Mouse (Mus musculus) limb, embryonic 15.5 days (tissue): ENCODE measurements around the gene Lgals3bp. TPM values are rescaled to one million over a fixed set of nuclear protein-coding genes. Genes with fewer than 3 reads are reported as not detected.

Experiments
- ATAC-seq: fragments of 200-750 bp; cut with Nextera tagmentation; 2 replicates; pipeline ENCODE4 v1.8.0; 2017; ENCODE audit warnings: low read depth, moderate TSS enrichment; ENCODE audit not compliant: insufficient number of reproducible peaks, low FRiP score, low TSS enrichment
- H3K27ac ChIP-seq: fragments of 300-500 bp; sonication (generic); 2 replicates; pipeline ENCODE4 v1.5.1; 2015; ENCODE audit warnings: moderate library complexity, mild to moderate bottlenecking, inconsistent platforms
- H3K27me3 ChIP-seq: fragments of 300-500 bp; sonication (generic); 2 replicates; pipeline ENCODE4 v1.6.1; 2015; ENCODE audit warnings: inconsistent platforms
- H3K36me3 ChIP-seq: fragments of 300-500 bp; sonication (generic); 2 replicates; pipeline ENCODE4 v1.6.1; 2015; ENCODE audit warnings: inconsistent platforms
- H3K4me1 ChIP-seq: fragments of 300-500 bp; sonication (generic); 2 replicates; pipeline ENCODE4 v1.6.1; 2015; ENCODE audit warnings: inconsistent platforms
- H3K4me2 ChIP-seq: fragments of 300-500 bp; sonication (generic); 2 replicates; pipeline ENCODE4 v1.6.1; 2015; ENCODE audit warnings: mild to moderate bottlenecking, inconsistent platforms
- H3K4me3 ChIP-seq: fragments of 300-500 bp; sonication (generic); 2 replicates; pipeline ENCODE4 v1.5.1; 2015; ENCODE audit warnings: mild to moderate bottlenecking, inconsistent platforms
- H3K9ac ChIP-seq: fragments of 300-500 bp; sonication (generic); 2 replicates; pipeline ENCODE4 v1.6.1; 2015; ENCODE audit warnings: inconsistent platforms
- H3K9me3 ChIP-seq: fragments of 300-500 bp; sonication (generic); 2 replicates; pipeline ENCODE4 v1.6.1; 2016; ENCODE audit warnings: inconsistent platforms
- WGBS: fragments of 180-500 bp; shearing (Covaris S2); methylation state at CpG from one replicate; pipeline ENCODE4 v1.1.7; 2015; 5-methylcytosine and 5-hydroxymethylcytosine counted together
- polyA plus RNA-seq: library from polyadenylated mRNA; unstranded; fragments of >200 nt; fragmentation: Nextera tagmentation; extraction: Ambion mirVana; gene quantifications from 2 replicates; pipeline ENCODE4 v1.2.1, GENCODE M21; 2015

The Lgals3bp gene
- polyA plus RNA-seq, 1 experiment from 2014 or later, result 8.0 TPM

GRCm38 (mm10) chr11:118368330-118368729, 33.6 kb downstream of the Lgals3bp start:
- Histone ChIP-seq H3K9ac (no peak overlapping the region), H3K27ac (no peak overlapping the region), H3K4me1 (peaks cover 58% of the 10 kb centered on the region), H3K4me2 (no peak overlapping the region), H3K9me3 (no peaks in the 10 kb centered on the region), H3K27me3 (no peaks in the 10 kb centered on the region), H3K36me3 (no peaks in the 10 kb centered on the region), H3K4me3 (no peak overlapping the region)
- WGBS, result 64% methylated on average over 3 of the region's 3 CpGs
- no peak for ATAC-seq

- Histone ChIP-seq H3K27me3 (no peaks in the 10 kb centered on the region), H3K4me2 (no peak overlapping the region), H3K9ac (no peak overlapping the region), H3K4me1 (peaks cover 57% of the 10 kb centered on the region), H3K4me3 (no peak overlapping the region), H3K36me3 (no peaks in the 10 kb centered on the region), H3K9me3 (no peaks in the 10 kb centered on the region), H3K27ac (peak overlapping the region; percentile 89; the same call in 1 of the 2 replicates)
- ATAC-seq, result no peak
- WGBS, result 65% methylated on average over 8 of the region's 8 CpGs
Measured at GRCm38 (mm10) chr11:118366559-118366958, 35.3 kb downstream of the Lgals3bp start.

GRCm38 (mm10) chr11:118366108-118366507, 35.8 kb downstream of the Lgals3bp start:
- peaks cover 56% of the 10 kb centered on the region for H3K4me1 ChIP-seq
- no peak for ATAC-seq
- H3K36me3 ChIP-seq, result no peaks in the 10 kb centered on the region
- WGBS, result 50% methylated on average over 3 of the region's 3 CpGs
- H3K4me2 ChIP-seq, result no peak overlapping the region
- no peak overlapping the region for H3K9ac ChIP-seq
- H3K9me3 ChIP-seq, result no peaks in the 10 kb centered on the region
- no peaks in the 10 kb centered on the region for H3K27me3 ChIP-seq
- H3K4me3 ChIP-seq, result no peak overlapping the region
- H3K27ac ChIP-seq, result peak overlapping the region; percentile 89

GRCm38 (mm10) chr11:118365171-118365570, 36.7 kb downstream of the Lgals3bp start:
- Histone ChIP-seq H3K4me3 (no peak overlapping the region), H3K4me1 (peaks cover 65% of the 10 kb centered on the region), H3K9me3 (no peaks in the 10 kb centered on the region), H3K36me3 (no peaks in the 10 kb centered on the region), H3K27me3 (no peaks in the 10 kb centered on the region), H3K4me2 (0 out of 2 replicates have a peak overlapping the region, but pooled peaks have one; percentile 14), H3K27ac (peak overlapping the region; percentile 89), H3K9ac (no peak overlapping the region)
- WGBS, result 17% methylated on average over 7 of the region's 7 CpGs
- ATAC-seq, result peak; percentile 77

GRCm38 (mm10) chr11:118364021-118364420, 37.9 kb downstream of the Lgals3bp start:
- H3K27me3 ChIP-seq, result no peaks in the 10 kb centered on the region
- WGBS, result 70% methylated on average over 4 of the region's 4 CpGs
- H3K9ac ChIP-seq, result no peak overlapping the region
- H3K9me3 ChIP-seq, result no peaks in the 10 kb centered on the region
- ATAC-seq, result no peak
- peaks cover 65% of the 10 kb centered on the region for H3K4me1 ChIP-seq
- peak overlapping the region; percentile 89 for H3K27ac ChIP-seq
- H3K4me2 ChIP-seq, result no peak overlapping the region
- H3K4me3 ChIP-seq, result no peak overlapping the region
- H3K36me3 ChIP-seq, result no peaks in the 10 kb centered on the region

GRCm38 (mm10) chr11:118362971-118363518, 38.8 kb downstream of the Lgals3bp start:
- Histone ChIP-seq H3K27ac (peak overlapping the region; percentile 89), H3K4me3 (no peak overlapping the region), H3K36me3 (no peaks in the 10 kb centered on the region), H3K9me3 (no peaks in the 10 kb centered on the region), H3K4me2 (peak overlapping the region; percentile 31), H3K4me1 (peaks cover 65% of the 10 kb centered on the region), H3K27me3 (no peaks in the 10 kb centered on the region), H3K9ac (no peak overlapping the region)
- 3% methylated on average over 8 of the region's 8 CpGs for WGBS
- ATAC-seq, result peak; percentile 78

- no peaks in the 10 kb centered on the region for H3K36me3 ChIP-seq
- peak overlapping the region; percentile 89 for H3K27ac ChIP-seq
- no peak overlapping the region for H3K4me3 ChIP-seq
- no peak for ATAC-seq
- peaks cover 67% of the 10 kb centered on the region for H3K4me1 ChIP-seq
- 63% methylated on average over 1 of the region's 1 CpGs for WGBS
- H3K27me3 ChIP-seq, result no peaks in the 10 kb centered on the region
- H3K4me2 ChIP-seq, result peak overlapping the region; percentile 31; the same call in 1 of the 2 replicates
- no peaks in the 10 kb centered on the region for H3K9me3 ChIP-seq
- no peak overlapping the region for H3K9ac ChIP-seq
Measured at GRCm38 (mm10) chr11:118362501-118362900, 39.4 kb downstream of the Lgals3bp start.

GRCm38 (mm10) chr11:118360907-118361341, 41.0 kb downstream of the Lgals3bp start:
- Histone ChIP-seq H3K36me3 (no peaks in the 10 kb centered on the region), H3K4me2 (no peak overlapping the region), H3K4me1 (peaks cover 62% of the 10 kb centered on the region), H3K27ac (no peak overlapping the region; the same call in 1 of the 2 replicates), H3K4me3 (no peak overlapping the region), H3K27me3 (no peaks in the 10 kb centered on the region), H3K9ac (no peak overlapping the region), H3K9me3 (no peaks in the 10 kb centered on the region)
- ATAC-seq, result no peak
- 33% methylated on average over 10 of the region's 10 CpGs for WGBS

GRCm38 (mm10) chr11:118360491-118360890, 41.4 kb downstream of the Lgals3bp start:
- H3K9me3 ChIP-seq, result no peaks in the 10 kb centered on the region
- peaks cover 62% of the 10 kb centered on the region for H3K4me1 ChIP-seq
- no peaks in the 10 kb centered on the region for H3K36me3 ChIP-seq
- H3K9ac ChIP-seq, result no peak overlapping the region
- H3K27me3 ChIP-seq, result no peaks in the 10 kb centered on the region
- WGBS, result 72% methylated on average over 7 of the region's 7 CpGs
- no peak for ATAC-seq
- H3K4me2 ChIP-seq, result no peak overlapping the region
- no peak overlapping the region for H3K4me3 ChIP-seq
- H3K27ac ChIP-seq, result no peak overlapping the region; the same call in 1 of the 2 replicates

- Histone ChIP-seq H3K27ac (peak within 1 kb of the TSS; percentile 97), H3K4me1 (peaks cover 55% of the 10 kb centered on the region), H3K9ac (peak within 1 kb of the TSS; percentile 91), H3K36me3 (0 out of 2 replicates have a peak, but pooled peaks cover 11% of the 10 kb centered on the region), H3K27me3 (no peaks in the 10 kb centered on the region), H3K9me3 (no peaks in the 10 kb centered on the region), H3K4me3 (peak within 1 kb of the TSS; percentile 91), H3K4me2 (peak within 1 kb of the TSS; percentile 79)
- no peak for ATAC-seq
- 38% methylated on average over 6 of the region's 6 CpGs for WGBS
Measured at GRCm38 (mm10) chr11:118355640-118356039, 46.3 kb downstream of the Lgals3bp start, which contains the start of gene Timp2. Gene Timp2, minus strand, starts transcription at chr11:118355740.

GRCm38 (mm10) chr11:118355205-118355604, 46.7 kb downstream of the Lgals3bp start:
- peak; percentile 83 for ATAC-seq

GRCm38 (mm10) chr11:118354636-118355191, 47.2 kb downstream of the Lgals3bp start:
- no peaks in the 10 kb centered on the region for H3K9me3 ChIP-seq
- H3K4me2 ChIP-seq, result peak overlapping the region; percentile 79
- peaks cover 60% of the 10 kb centered on the region for H3K4me1 ChIP-seq
- WGBS, result under 1% methylated on average over 47 of the region's 47 CpGs
- peak; percentile 37; the same call in 1 of the 2 replicates for ATAC-seq
- H3K36me3 ChIP-seq, result 0 out of 2 replicates have a peak, but pooled peaks cover 14% of the 10 kb centered on the region
- peak overlapping the region; percentile 97 for H3K27ac ChIP-seq
- H3K4me3 ChIP-seq, result peak overlapping the region; percentile 91
- no peaks in the 10 kb centered on the region for H3K27me3 ChIP-seq
- peak overlapping the region; percentile 91 for H3K9ac ChIP-seq

More at GRCm38 (mm10) chr11:118355205-118355604, 46.7 kb downstream of the Lgals3bp start:
- peak overlapping the region; percentile 91 for H3K9ac ChIP-seq
- H3K4me1 ChIP-seq, result peaks cover 55% of the 10 kb centered on the region
- H3K9me3 ChIP-seq, result no peaks in the 10 kb centered on the region
- H3K4me2 ChIP-seq, result peak overlapping the region; percentile 79
- peak overlapping the region; percentile 97 for H3K27ac ChIP-seq
- H3K27me3 ChIP-seq, result no peaks in the 10 kb centered on the region
- H3K4me3 ChIP-seq, result peak overlapping the region; percentile 91
- H3K36me3 ChIP-seq, result 0 out of 2 replicates have a peak, but pooled peaks cover 14% of the 10 kb centered on the region
- 0% methylated on average over 38 of the region's 43 CpGs for WGBS
